Comparison of ENCODE assay signal across 16 mouse cellular contexts in genomic region chr2:115511612-115512525, GRCm38 (mm10).
A peak's percentile ranks its signal among the peaks of the same experiment; 100 is the strongest.
DNase-seq lines count a peak whose midpoint lies in the region; ATAC-seq and TF ChIP-seq lines count a peak whose summit lies in the region.
"Had no signal": no experiment of that assay in that cellular context is flagged by ENCODE, and none has a peak within 500 bp of the region (broad histone marks: within the 10 kb centered on the region; RNA-seq: fewer than 3 reads in every experiment).

No protein-coding gene starts in this region.

- DNase-seq in forebrain, postnatal 0 days: peak; percentile 43
- no peak for DNase-seq in neural tube, embryonic 11.5 days (ENCODE audit: low spot score)
- no peak for DNase-seq in limb, embryonic 10.5 days (ENCODE audit: low spot score)
- no peak for DNase-seq in gastrocnemius, postnatal 4 days (ENCODE audit: low spot score in 2 of 2)
- no peak for DNase-seq in left cerebral cortex, postnatal 4 days
- DNase-seq: cerebellum, postnatal 36 days; heart, adult 18-20 months; layer of hippocampus, adult 9-11 months; liver; lung, postnatal 10 days; thymus, postnatal 14 days had no signal

- intact Hi-C loops in left cerebral cortex, postnatal 4 days (cut with DNase I): loop anchor here (5.0 to 10.0 kb wide), 3 partner anchors 237 to 887 kb away; no protein-coding TSS in a partner anchor

- peak overlapping the region; percentile 18; the same call in 1 of the 2 replicates for H3K9ac ChIP-seq in forebrain, postnatal 0 days
- no peak overlapping the region for H3K9ac ChIP-seq in forebrain, embryonic 13.5 days
- no peak overlapping the region for H3K9ac ChIP-seq in neural tube, embryonic 11.5 days (ENCODE audit: low read length)
- no peak overlapping the region for H3K9ac ChIP-seq in neural tube, embryonic 15.5 days (replicated peaks)
- H3K9ac ChIP-seq: hindbrain, embryonic 14.5 days; midbrain, embryonic 12.5 days; neural tube, embryonic 12.5 days had no signal

- no peaks in the 10 kb centered on the region for H3K27me3 ChIP-seq in forebrain, postnatal 0 days (ENCODE audit: insufficient read depth, low read length)
- H3K27me3 ChIP-seq in forebrain, embryonic 13.5 days: no peaks in the 10 kb centered on the region
- H3K27me3 ChIP-seq in neural tube, embryonic 11.5 days (ENCODE audit: control insufficient read depth, insufficient read depth, low read length): no peaks in the 10 kb centered on the region
- H3K27me3 ChIP-seq in neural tube, embryonic 15.5 days (replicated peaks): peaks cover 4% of the 10 kb centered on the region; the same call in 1 of the 2 replicates
- H3K27me3 ChIP-seq in limb, embryonic 10.5 days (ENCODE audit: low read depth, poor library complexity, severe bottlenecking): 0 out of 2 replicates have a peak, but pooled peaks cover 17% of the 10 kb centered on the region
- H3K27me3 ChIP-seq: neural tube, embryonic 12.5 days had no signal

- no peak for ATAC-seq in forebrain, postnatal 0 days
- no peak for ATAC-seq in forebrain, embryonic 13.5 days
- ATAC-seq in neural tube, embryonic 11.5 days (ENCODE audit: insufficient read depth, low FRiP score, low TSS enrichment): no peak
- ATAC-seq in neural tube, embryonic 15.5 days (ENCODE audit: low FRiP score): no peak

- WGBS in forebrain, postnatal 0 days: 53% methylated on average over 14 of the region's 14 CpGs
- 52% methylated on average over 14 of the region's 14 CpGs for WGBS in forebrain, embryonic 13.5 days
- WGBS in neural tube, embryonic 11.5 days: 64% methylated on average over 14 of the region's 14 CpGs
- WGBS in neural tube, embryonic 15.5 days: 65% methylated on average over 14 of the region's 14 CpGs
- WGBS in limb, embryonic 10.5 days: 57% methylated on average over 14 of the region's 14 CpGs

- 0 out of 2 replicates have a peak, but pooled peaks cover 5% of the 10 kb centered on the region for H3K4me1 ChIP-seq in forebrain, postnatal 0 days (ENCODE audit: insufficient read depth)
- peaks cover 45% of the 10 kb centered on the region for H3K4me1 ChIP-seq in forebrain, embryonic 13.5 days
- H3K4me1 ChIP-seq in neural tube, embryonic 11.5 days (ENCODE audit: control insufficient read depth, insufficient read depth, low read length): peaks cover 19% of the 10 kb centered on the region; the same call in 1 of the 2 replicates
- H3K4me1 ChIP-seq in neural tube, embryonic 15.5 days: peaks cover 9% of the 10 kb centered on the region; the same call in 1 of the 2 replicates
- H3K4me1 ChIP-seq in limb, embryonic 10.5 days: peaks cover 81% of the 10 kb centered on the region

- no peak overlapping the region for H3K4me3 ChIP-seq in forebrain, postnatal 0 days (ENCODE audit: low read depth, low read length)
- no peak overlapping the region for H3K4me3 ChIP-seq in forebrain, embryonic 13.5 days
- H3K4me3 ChIP-seq in neural tube, embryonic 11.5 days (ENCODE audit: low read depth, low read length): no peak overlapping the region
- H3K4me3 ChIP-seq in neural tube, embryonic 15.5 days (replicated peaks): no peak overlapping the region
- no peak overlapping the region for H3K4me3 ChIP-seq in limb, embryonic 10.5 days
- H3K4me3 ChIP-seq: midbrain, embryonic 12.5 days; neural tube, embryonic 12.5 days had no signal

- no peaks in the 10 kb centered on the region for H3K9me3 ChIP-seq in forebrain, postnatal 0 days (ENCODE audit: low read length)
- H3K9me3 ChIP-seq in forebrain, embryonic 13.5 days (replicated peaks): no peaks in the 10 kb centered on the region
- H3K9me3 ChIP-seq in neural tube, embryonic 11.5 days (ENCODE audit: control insufficient read depth, low read length): no peaks in the 10 kb centered on the region
- H3K9me3 ChIP-seq in neural tube, embryonic 15.5 days (replicated peaks): no peaks in the 10 kb centered on the region
- no peaks in the 10 kb centered on the region for H3K9me3 ChIP-seq in limb, embryonic 10.5 days (replicated peaks)
- H3K9me3 ChIP-seq: midbrain, embryonic 12.5 days; neural tube, embryonic 12.5 days had no signal

- TF ChIP-seq CTCF in forebrain, postnatal 0 days (IDR thresholded peaks at IDR 0.05; ENCODE audit: low read depth): no peak

- peak overlapping the region; percentile 24 for H3K27ac ChIP-seq in forebrain, postnatal 0 days (ENCODE audit: low read depth, low read length)
- H3K27ac ChIP-seq in forebrain, embryonic 13.5 days: no peak overlapping the region
- H3K27ac ChIP-seq in neural tube, embryonic 11.5 days (ENCODE audit: low read depth, low read length): 0 out of 2 replicates have a peak overlapping the region, but pooled peaks have one; percentile 14
- no peak overlapping the region for H3K27ac ChIP-seq in neural tube, embryonic 15.5 days (replicated peaks)
- peak overlapping the region; percentile 34; the same call in 1 of the 2 replicates for H3K27ac ChIP-seq in limb, embryonic 10.5 days
- H3K27ac ChIP-seq: hindbrain, embryonic 14.5 days; midbrain, embryonic 12.5 days; neural tube, embryonic 12.5 days had no signal

- H3K4me2 ChIP-seq in forebrain, postnatal 0 days (ENCODE audit: low read depth): peak overlapping the region; percentile 27; the same call in 1 of the 2 replicates
- H3K4me2 ChIP-seq in forebrain, embryonic 13.5 days: no peak overlapping the region
- no peak overlapping the region for H3K4me2 ChIP-seq in neural tube, embryonic 11.5 days (ENCODE audit: low read depth)
- no peak overlapping the region for H3K4me2 ChIP-seq in neural tube, embryonic 15.5 days
- H3K4me2 ChIP-seq: hindbrain, embryonic 14.5 days; midbrain, embryonic 12.5 days; neural tube, embryonic 12.5 days had no signal

- H3K36me3 ChIP-seq in forebrain, postnatal 0 days (ENCODE audit: insufficient read depth): no peaks in the 10 kb centered on the region
- H3K36me3 ChIP-seq in forebrain, embryonic 13.5 days (ENCODE audit: poor library complexity, severe bottlenecking): no peaks in the 10 kb centered on the region
- no peaks in the 10 kb centered on the region for H3K36me3 ChIP-seq in neural tube, embryonic 11.5 days (ENCODE audit: control insufficient read depth, insufficient read depth, low read length)
- H3K36me3 ChIP-seq in neural tube, embryonic 15.5 days: no peaks in the 10 kb centered on the region
- no peaks in the 10 kb centered on the region for H3K36me3 ChIP-seq in limb, embryonic 10.5 days
- H3K36me3 ChIP-seq: midbrain, embryonic 12.5 days; neural tube, embryonic 12.5 days had no signal

Comparison
In these comparisons a context has a peak if more than half of its experiments do, and no peak if none do; other contexts are left out.
1. H3K27ac ChIP-seq: peak in forebrain, postnatal 0 days (single experiment), neural tube, embryonic 11.5 days (single experiment) and limb, embryonic 10.5 days (single experiment); none in forebrain, embryonic 13.5 days (single experiment) and neural tube, embryonic 15.5 days (single experiment).